Mouse (Mus musculus) bone marrow, adult 2 months (tissue): ENCODE measurements at regions not wholly inside any gene's neighbourhood (a gene's known extent, or its start where the extent isn't known, plus 50 kb on each side); places are given as distances from the start of the nearest gene placed in this dataset.

Source experiments
- CTCF ChIP-seq: fragments of 200-500 bp; IDR thresholded peaks from 2 replicates; pipeline ENCODE4 v1.5.1; 2011; ENCODE audit warnings: low read length, control low read depth; ENCODE audit not compliant: control insufficient read depth, insufficient read depth
- POLR2A ChIP-seq: fragments of 200-500 bp; IDR thresholded peaks from 2 replicates; pipeline ENCODE4 v1.6.1; 2011; ENCODE audit warnings: low read depth, mild to moderate bottlenecking, control low read depth, low read length, borderline replicate concordance; ENCODE audit not compliant: control insufficient read depth

DNA sequence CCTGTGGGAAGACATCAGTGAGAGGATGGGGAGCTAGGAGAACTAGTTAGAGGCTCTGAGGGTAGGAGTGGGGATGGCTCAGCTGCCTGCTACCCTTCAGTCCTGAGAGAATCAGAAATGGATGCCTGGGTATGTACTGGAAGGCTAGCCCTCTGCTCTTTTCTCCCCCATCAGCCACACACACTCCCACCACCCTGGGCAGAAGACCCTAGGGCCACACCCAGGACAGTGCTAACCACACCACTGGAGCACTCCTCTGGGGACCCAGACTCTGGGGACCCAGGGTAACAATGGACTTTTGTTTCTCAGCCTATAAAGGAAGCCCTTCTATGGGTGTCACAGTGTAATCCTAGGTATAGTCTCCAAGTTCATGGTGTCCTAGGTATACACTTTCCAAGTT lies 67.0 kb downstream of the Vcpkmt start:
- no peak for TF ChIP-seq POLR2A
- TF ChIP-seq CTCF, result no peak
